Mouse (Mus musculus) heart, embryonic 14.5 days (tissue): Measurements from ENCODE around the gene Hjurp. TPM values are rescaled to one million over a fixed set of nuclear protein-coding genes. Genes with fewer than 3 reads are reported as not detected.

Experiments used
- ATAC-seq: fragments of 200-750 bp; cut with Nextera tagmentation; 2 replicates; pipeline ENCODE4 v1.8.0; 2017; ENCODE audit warnings: low read depth, moderate TSS enrichment; ENCODE audit not compliant: insufficient number of reproducible peaks, insufficient read depth, low FRiP score
- H3K27ac ChIP-seq, 2 experiments: fragments of 200-500 bp in 1 of 2; fragments of 300-500 bp in 1 of 2; sonication (generic) in 1 of 2; replicated peaks in 1 of 2; 2 replicates each; pipeline ENCODE4 v1.5.1; 2012 to 2014; ENCODE audit warnings: low read depth in 2 of 2, low read length in 2 of 2, control low read depth in 1 of 2, mild to moderate bottlenecking in 1 of 2, mixed read lengths in 1 of 2; ENCODE audit not compliant: control insufficient read depth in 1 of 2, insufficient read depth in 1 of 2
- H3K27me3 ChIP-seq: fragments of 300-500 bp; sonication (generic); 2 replicates; pipeline ENCODE4 v1.6.1; 2014; ENCODE audit warnings: mild to moderate bottlenecking, low read length, control low read depth; ENCODE audit not compliant: control insufficient read depth, insufficient read depth
- H3K36me3 ChIP-seq: fragments of 300-500 bp; sonication (generic); 2 replicates; pipeline ENCODE4 v1.6.1; 2014; ENCODE audit warnings: mild to moderate bottlenecking, control low read depth, low read length, mixed read lengths; ENCODE audit not compliant: control insufficient read depth, insufficient read depth
- H3K4me1 ChIP-seq, 2 experiments: fragments of 200-500 bp in 1 of 2; fragments of 300-500 bp in 1 of 2; sonication (generic) in 1 of 2; 2 replicates each; pipeline ENCODE4 v1.6.1; 2012 to 2014; ENCODE audit warnings: low read length in 2 of 2, control low read depth in 1 of 2, mixed read lengths in 1 of 2; ENCODE audit not compliant: control insufficient read depth in 2 of 2, insufficient read depth in 2 of 2
- H3K4me2 ChIP-seq: fragments of 300-500 bp; sonication (generic); 2 replicates; pipeline ENCODE4 v1.6.1; 2014; ENCODE audit warnings: mild to moderate bottlenecking, low read length
- H3K4me3 ChIP-seq, 2 experiments: fragments of 200-500 bp in 1 of 2; fragments of 300-500 bp in 1 of 2; sonication (generic) in 1 of 2; 2 replicates each; pipeline ENCODE4 v1.5.1; 2012 to 2014; ENCODE audit warnings: low read length in 2 of 2, mild to moderate bottlenecking in 2 of 2, control low read depth in 1 of 2, low read depth in 1 of 2, moderate library complexity in 1 of 2; ENCODE audit not compliant: control insufficient read depth in 1 of 2, insufficient read depth in 1 of 2
- H3K9ac ChIP-seq: fragments of 300-500 bp; sonication (generic); 2 replicates; pipeline ENCODE4 v1.6.1; 2014; ENCODE audit warnings: mild to moderate bottlenecking, low read length
- H3K9me3 ChIP-seq: fragments of 300-500 bp; sonication (generic); 2 replicates; pipeline ENCODE4 v1.6.1; 2016; ENCODE audit warnings: low read length, control low read depth; ENCODE audit not compliant: control insufficient read depth
- WGBS: fragments of 180-500 bp; shearing (Covaris S2); extraction: QIAGEN DNeasy Blood & Tissue Kit; methylation state at CpG from one replicate; pipeline ENCODE4 v1.1.7; 2014; 5-methylcytosine and 5-hydroxymethylcytosine counted together
- polyA plus RNA-seq: library from polyadenylated mRNA; unstranded; fragments of >200 nt; fragmentation: Nextera tagmentation; extraction: Ambion mirVana; gene quantifications from 2 replicates; pipeline ENCODE4 v1.2.1, GENCODE M21; 2014

Gene Hjurp
- polyA plus RNA-seq, 1 experiment from 2014 or later, result 104 TPM

DNA sequence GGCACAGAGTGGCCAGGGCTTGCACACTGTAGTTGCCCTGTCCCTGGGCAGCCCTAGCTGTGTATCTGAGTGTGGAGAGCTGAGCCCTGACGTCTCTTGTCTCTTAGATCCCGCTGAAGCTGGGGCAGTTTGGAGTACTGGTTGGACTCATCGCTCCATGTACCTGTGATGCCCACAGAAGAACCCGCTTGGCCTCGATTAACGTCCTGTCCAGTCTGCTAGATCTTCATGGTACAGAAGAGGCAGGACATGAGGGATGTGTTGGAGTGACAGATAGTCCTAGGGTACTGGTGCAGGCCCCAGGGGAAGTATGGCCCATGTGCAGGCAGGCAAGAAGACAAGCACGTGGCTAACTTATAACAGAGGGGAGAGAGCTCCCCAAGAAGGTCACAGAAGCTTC, 27.8 kb downstream of the Hjurp start:
- no peak overlapping the region for H3K9ac ChIP-seq
- ATAC-seq, result no peak
- no peak overlapping the region for H3K4me2 ChIP-seq
- H3K27me3 ChIP-seq, result no peaks in the 10 kb centered on the region
- no peaks in the 10 kb centered on the region for H3K4me1 ChIP-seq
- 69% methylated on average over 7 of the region's 7 CpGs for WGBS
- no peaks in the 10 kb centered on the region for H3K36me3 ChIP-seq
- H3K4me3 ChIP-seq, result no peak overlapping the region
- peaks cover 95% of the 10 kb centered on the region for H3K9me3 ChIP-seq
- H3K27ac ChIP-seq, result no peak overlapping the region

DNA sequence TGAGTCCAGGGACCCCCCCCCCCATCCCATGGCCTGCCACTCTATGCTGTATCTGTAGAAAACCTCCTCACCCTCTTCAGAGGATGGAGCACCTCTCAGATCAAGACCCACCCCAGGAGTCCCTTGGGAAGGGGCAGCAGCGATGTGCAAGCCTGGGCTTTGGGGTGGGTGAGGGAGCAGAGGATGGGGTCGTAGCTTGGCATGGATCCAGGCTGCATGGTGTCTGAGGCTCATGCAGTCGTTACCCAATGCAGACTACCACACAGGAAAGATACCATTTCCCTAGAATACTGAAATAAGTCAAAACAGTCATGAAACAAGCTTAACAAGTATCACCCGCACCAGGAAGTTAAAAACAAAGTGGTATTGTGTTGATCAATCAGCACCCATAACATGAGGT, 28.8 kb downstream of the Hjurp start:
- no peak for ATAC-seq
- H3K9me3 ChIP-seq, result peaks cover 94% of the 10 kb centered on the region
- 59% methylated on average over 4 of the region's 4 CpGs for WGBS
- no peaks in the 10 kb centered on the region for H3K27me3 ChIP-seq
- no peaks in the 10 kb centered on the region for H3K4me1 ChIP-seq
- no peak overlapping the region for H3K9ac ChIP-seq
- H3K36me3 ChIP-seq, result no peaks in the 10 kb centered on the region
- H3K4me3 ChIP-seq, result no peak overlapping the region
- H3K4me2 ChIP-seq, result no peak overlapping the region
- H3K27ac ChIP-seq, result no peak overlapping the region

DNA sequence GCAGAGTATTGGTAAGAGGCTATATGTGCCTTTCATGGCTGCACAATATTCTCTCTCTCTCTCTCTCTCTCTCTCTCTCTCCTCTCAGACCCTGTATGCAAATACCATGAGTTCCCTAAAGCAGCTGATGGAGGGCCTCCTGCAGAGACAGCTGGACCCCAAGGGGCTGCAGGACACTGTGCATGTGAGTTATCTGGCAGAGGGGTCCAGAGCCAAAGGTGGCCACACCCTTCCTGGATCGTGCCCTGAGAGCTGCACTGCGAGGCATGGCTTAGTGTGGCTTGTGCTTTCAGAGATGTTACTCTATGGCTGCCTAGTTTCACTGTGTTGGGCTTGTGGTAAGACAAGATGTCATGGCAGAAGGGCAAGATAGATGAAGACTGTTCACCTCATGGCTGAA, 29.8 kb downstream of the Hjurp start:
- peaks cover 92% of the 10 kb centered on the region for H3K9me3 ChIP-seq
- H3K9ac ChIP-seq, result no peak overlapping the region
- H3K27ac ChIP-seq, result no peak overlapping the region
- no peaks in the 10 kb centered on the region for H3K27me3 ChIP-seq
- no peak overlapping the region for H3K4me2 ChIP-seq
- no peak overlapping the region for H3K4me3 ChIP-seq
- no peak for ATAC-seq
- H3K4me1 ChIP-seq, result no peaks in the 10 kb centered on the region
- 42% methylated on average over 2 of the region's 2 CpGs for WGBS
- H3K36me3 ChIP-seq, result no peaks in the 10 kb centered on the region

DNA sequence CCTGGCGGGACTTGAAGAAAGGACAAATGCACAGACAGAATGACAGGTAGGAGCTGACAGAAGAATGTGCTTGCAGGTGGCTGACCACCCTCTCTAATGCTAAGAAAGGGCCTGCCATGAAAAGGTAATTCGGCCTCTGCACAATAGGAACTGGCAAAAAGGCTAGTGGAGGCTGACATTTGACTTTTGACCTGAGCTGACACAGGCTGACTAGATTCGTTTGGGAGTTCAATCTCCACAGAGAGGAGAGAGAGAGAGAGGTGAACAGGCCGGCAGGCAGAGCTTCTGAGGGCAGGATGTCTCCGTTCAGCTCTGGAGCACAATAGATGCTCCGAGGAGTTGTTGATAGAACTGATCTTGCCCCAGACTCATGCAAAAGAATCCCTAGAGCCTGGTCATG, 31.0 kb downstream of the Hjurp start:
- H3K4me3 ChIP-seq, result no peak overlapping the region
- peaks cover 94% of the 10 kb centered on the region for H3K9me3 ChIP-seq
- no peak for ATAC-seq
- H3K27me3 ChIP-seq, result no peaks in the 10 kb centered on the region
- WGBS, result 40% methylated on average over 6 of the region's 6 CpGs
- no peak overlapping the region for H3K4me2 ChIP-seq
- H3K36me3 ChIP-seq, result no peaks in the 10 kb centered on the region
- no peak overlapping the region for H3K9ac ChIP-seq
- no peaks in the 10 kb centered on the region for H3K4me1 ChIP-seq
- no peak overlapping the region for H3K27ac ChIP-seq

DNA sequence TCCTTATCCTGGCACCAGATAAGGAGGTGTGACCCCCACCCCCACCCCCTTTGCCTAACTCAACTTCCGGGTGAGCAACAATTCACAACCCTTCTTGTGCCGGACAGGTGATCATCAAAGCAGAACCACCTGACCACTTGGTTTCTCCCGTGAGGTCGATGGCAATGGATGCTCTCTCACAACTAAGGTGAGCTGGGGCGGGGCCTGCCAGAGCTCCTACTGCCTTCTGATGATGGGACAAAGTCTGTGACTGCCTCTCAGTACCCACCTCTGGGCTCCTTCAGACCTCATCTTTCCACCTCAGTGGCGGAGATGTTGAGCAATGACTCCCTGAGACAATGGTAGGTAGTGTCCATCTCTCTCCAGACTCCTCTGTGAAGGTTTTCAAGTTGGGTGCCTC, 31.6 kb downstream of the Hjurp start:
- WGBS, result 75% methylated on average over 6 of the region's 6 CpGs
- ATAC-seq, result no peak
- no peaks in the 10 kb centered on the region for H3K27me3 ChIP-seq
- H3K4me2 ChIP-seq, result no peak overlapping the region
- H3K4me3 ChIP-seq, result no peak overlapping the region
- H3K9me3 ChIP-seq, result peaks cover 94% of the 10 kb centered on the region
- H3K27ac ChIP-seq, result no peak overlapping the region
- no peaks in the 10 kb centered on the region for H3K4me1 ChIP-seq
- no peaks in the 10 kb centered on the region for H3K36me3 ChIP-seq
- no peak overlapping the region for H3K9ac ChIP-seq

DNA sequence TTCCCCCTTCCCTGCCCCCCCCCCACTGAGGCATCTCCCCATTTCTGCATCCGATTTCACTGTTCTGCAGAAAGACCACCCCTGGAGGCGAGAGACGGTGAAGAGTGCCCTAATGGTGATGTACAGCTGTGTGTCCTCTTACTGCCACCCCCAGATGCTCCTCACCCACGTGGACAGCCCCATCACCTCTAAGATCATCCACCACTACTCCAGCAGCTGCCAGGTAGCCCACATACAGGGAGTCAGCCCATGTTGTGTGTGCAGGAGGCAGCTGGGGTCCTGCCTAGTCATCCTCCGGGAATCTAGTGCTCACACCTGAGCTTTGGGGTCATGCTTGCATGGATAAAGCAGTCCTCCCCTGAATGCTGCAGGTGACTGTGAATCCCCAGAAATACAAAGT, 33.6 kb downstream of the Hjurp start:
- WGBS, result 57% methylated on average over 5 of the region's 5 CpGs
- H3K27me3 ChIP-seq, result no peaks in the 10 kb centered on the region
- no peak overlapping the region for H3K9ac ChIP-seq
- peaks cover 94% of the 10 kb centered on the region for H3K9me3 ChIP-seq
- ATAC-seq, result no peak
- no peaks in the 10 kb centered on the region for H3K36me3 ChIP-seq
- H3K4me2 ChIP-seq, result no peak overlapping the region
- no peak overlapping the region for H3K27ac ChIP-seq
- H3K4me1 ChIP-seq, result no peaks in the 10 kb centered on the region
- no peak overlapping the region for H3K4me3 ChIP-seq

DNA sequence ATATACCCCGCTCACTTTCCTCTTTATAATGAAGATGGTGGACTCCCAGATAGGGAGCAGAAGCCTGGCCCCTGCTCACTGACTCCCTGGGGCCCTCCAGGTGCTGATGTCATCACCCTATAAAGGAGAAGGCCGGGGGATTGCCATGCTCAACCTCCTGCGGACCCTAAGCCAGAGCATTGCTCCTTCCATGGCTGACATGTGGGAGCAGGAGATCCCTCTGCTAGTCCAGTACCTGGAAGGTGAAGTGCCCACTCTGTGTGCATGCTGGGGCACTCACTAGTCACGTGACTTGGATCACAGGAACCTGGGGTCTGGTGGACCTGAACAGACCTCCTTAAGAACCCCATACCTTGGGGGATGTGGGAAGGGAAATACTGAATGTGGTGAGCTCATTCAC, 36.9 kb downstream of the Hjurp start:
- Histone ChIP-seq H3K4me1 (no peaks in the 10 kb centered on the region), H3K4me3 (no peak overlapping the region), H3K9ac (no peak overlapping the region), H3K9me3 (peaks cover 93% of the 10 kb centered on the region), H3K4me2 (no peak overlapping the region), H3K36me3 (no peaks in the 10 kb centered on the region), H3K27ac (no peak overlapping the region), H3K27me3 (no peaks in the 10 kb centered on the region)
- 0 out of 2 replicates have a peak, but pooled peaks have one; percentile 1 for ATAC-seq
- WGBS, result 59% methylated on average over 4 of the region's 4 CpGs

DNA sequence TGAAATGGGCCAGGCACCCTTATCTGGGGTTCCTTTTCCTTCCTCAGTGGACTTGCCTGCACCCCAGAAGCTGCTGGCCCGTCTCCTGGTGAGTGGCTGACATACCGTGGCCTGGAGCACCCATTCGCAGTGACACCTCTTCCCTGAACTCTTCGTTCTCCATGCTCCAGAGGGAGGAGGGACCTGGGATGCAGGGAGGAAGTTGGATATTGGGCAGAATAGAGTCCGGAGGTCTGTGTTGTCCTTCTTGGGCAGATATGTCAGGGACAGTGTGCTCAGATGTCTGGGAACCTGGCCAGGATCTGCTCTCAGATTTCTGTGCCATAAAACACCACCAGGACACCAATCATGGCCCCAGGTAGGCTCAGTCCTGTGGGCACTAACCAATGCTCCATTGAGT, 37.4 kb downstream of the Hjurp start:
- no peak overlapping the region for H3K4me2 ChIP-seq
- WGBS, result 66% methylated on average over 5 of the region's 5 CpGs
- H3K4me3 ChIP-seq, result no peak overlapping the region
- no peak overlapping the region for H3K27ac ChIP-seq
- H3K27me3 ChIP-seq, result no peaks in the 10 kb centered on the region
- H3K4me1 ChIP-seq, result no peaks in the 10 kb centered on the region
- peaks cover 94% of the 10 kb centered on the region for H3K9me3 ChIP-seq
- H3K9ac ChIP-seq, result no peak overlapping the region
- no peaks in the 10 kb centered on the region for H3K36me3 ChIP-seq
- no peak for ATAC-seq
